Mouse (Mus musculus) MEL (cell line): ENCODE data around the gene Gm45208. TPM values are rescaled to one million over a fixed set of nuclear protein-coding genes. Genes with fewer than 3 reads are reported as not detected.
A peak's percentile ranks its signal among the peaks of the same experiment; 100 is the strongest.

Source experiments
- DNase-seq: peaks from one replicate; pipeline ENCODE4 v3.0.0; 2011; ENCODE audit warnings: low read depth, low spot score
- H3K27ac ChIP-seq: 2 replicates; pipeline ENCODE4 v1.5.1; 2012; ENCODE audit warnings: low read depth, mild to moderate bottlenecking, control low read depth, low read length, moderate library complexity; ENCODE audit not compliant: control insufficient read depth
- H3K27me3 ChIP-seq, 2 experiments: fragments of 150-350 bp in 1 of 2; sonication (generic) in 1 of 2; 2 replicates each; pipeline ENCODE4 v1.6.1; 2012; ENCODE audit warnings: low read length in 2 of 2, mild to moderate bottlenecking in 2 of 2, improper control_type of control experiment in 1 of 2, moderate library complexity in 1 of 2; ENCODE audit not compliant: insufficient read depth in 2 of 2, control insufficient read depth in 1 of 2
- H3K36me3 ChIP-seq, 2 experiments: 2 replicates each; pipeline ENCODE4 v1.6.1; 2012 to 2014; ENCODE audit warnings: low read length in 2 of 2, improper control_type of control experiment in 1 of 2, inconsistent platforms in 1 of 2, mild to moderate bottlenecking in 1 of 2; ENCODE audit not compliant: insufficient read depth in 2 of 2, control insufficient read depth in 1 of 2
- H3K4me1 ChIP-seq, 2 experiments: fragments of 150-350 bp in 1 of 2; sonication (generic) in 1 of 2; 2 replicates each; pipeline ENCODE4 v1.6.1; 2012; ENCODE audit warnings: low read length in 2 of 2, improper control_type of control experiment in 1 of 2, mild to moderate bottlenecking in 1 of 2; ENCODE audit not compliant: insufficient read depth in 2 of 2, control insufficient read depth in 1 of 2
- H3K4me3 ChIP-seq, 2 experiments: fragments of 150-350 bp in 1 of 2; sonication (generic) in 1 of 2; 2 replicates each; pipeline ENCODE4 v1.5.1; 2012; ENCODE audit warnings: low read depth in 2 of 2, low read length in 2 of 2, mild to moderate bottlenecking in 2 of 2, moderate library complexity in 2 of 2, control low read depth in 1 of 2, improper control_type of control experiment in 1 of 2; ENCODE audit not compliant: control insufficient read depth in 1 of 2, insufficient read depth in 1 of 2
- H3K79me2 ChIP-seq: 2 replicates; pipeline ENCODE4 v1.6.1; 2012; ENCODE audit warnings: mild to moderate bottlenecking, low read length, moderate library complexity; ENCODE audit not compliant: control insufficient read depth, poor library complexity, insufficient read depth
- H3K9ac ChIP-seq: 2 replicates; pipeline ENCODE4 v1.6.1; 2012; ENCODE audit warnings: low read depth, mild to moderate bottlenecking, control low read depth, low read length, moderate library complexity; ENCODE audit not compliant: control insufficient read depth, poor library complexity, severe bottlenecking
- H3K9me3 ChIP-seq: fragments of 150-350 bp; sonication (generic); replicated peaks from 2 replicates; pipeline ENCODE4 v1.6.1; 2012; ENCODE audit warnings: mild to moderate bottlenecking, low read length, improper control_type of control experiment, moderate library complexity; ENCODE audit not compliant: insufficient read depth
- BHLHE40 ChIP-seq: IDR thresholded peaks from 2 replicates; pipeline ENCODE4 v1.6.1; 2012; ENCODE audit warnings: low read depth, mild to moderate bottlenecking, inconsistent platforms, low read length, improper control_type of control experiment, borderline replicate concordance
- CTCF ChIP-seq, 3 experiments: IDR thresholded peaks in 2 of 3; conservative IDR thresholded peaks in 1 of 3; 2 replicates each; pipeline ENCODE4 v1.5.1; 2011 to 2012; ENCODE audit warnings: low read length in 3 of 3, low read depth in 2 of 3, mild to moderate bottlenecking in 2 of 3, improper control_type of control experiment in 1 of 3, inconsistent platforms in 1 of 3, mixed read lengths in 1 of 3, moderate library complexity in 1 of 3; ENCODE audit not compliant: control insufficient read depth in 1 of 3, insufficient read depth in 1 of 3, poor library complexity in 1 of 3, severe bottlenecking in 1 of 3
- ELF1 ChIP-seq: IDR thresholded peaks from 2 replicates; pipeline ENCODE4 v1.6.1; 2014; ENCODE audit warnings: low read depth, mild to moderate bottlenecking, inconsistent platforms, low read length, improper control_type of control experiment, moderate library complexity
- ETS1 ChIP-seq: IDR thresholded peaks from 2 replicates; pipeline ENCODE4 v1.6.1; 2012; ENCODE audit warnings: low read depth, mild to moderate bottlenecking, inconsistent platforms, low read length, improper control_type of control experiment, moderate library complexity
- GATA1 ChIP-seq: IDR thresholded peaks from 2 replicates; pipeline ENCODE4 v1.6.1; 2011; ENCODE audit warnings: low read depth, low read length, improper control_type of control experiment
- HCFC1 ChIP-seq: IDR thresholded peaks from 2 replicates; pipeline ENCODE4 v1.6.1; 2012; ENCODE audit warnings: low read depth, mild to moderate bottlenecking, inconsistent platforms, low read length, improper control_type of control experiment, moderate library complexity
- KAT2A ChIP-seq: conservative IDR thresholded peaks from 2 replicates; pipeline ENCODE4 v1.6.1; 2012; ENCODE audit warnings: low read depth, low read length, improper control_type of control experiment, inconsistent platforms
- MAX ChIP-seq: IDR thresholded peaks from 2 replicates; pipeline ENCODE4 v1.6.1; 2011; ENCODE audit warnings: low read length, improper control_type of control experiment
- MAZ ChIP-seq: IDR thresholded peaks from 2 replicates; pipeline ENCODE4 v1.6.1; 2012; ENCODE audit warnings: low read depth, mild to moderate bottlenecking, inconsistent platforms, low read length, improper control_type of control experiment
- MXI1 ChIP-seq: IDR thresholded peaks from 2 replicates; pipeline ENCODE4 v1.6.1; 2011; ENCODE audit warnings: mild to moderate bottlenecking, low read depth, low read length, improper control_type of control experiment
- MYB ChIP-seq: IDR thresholded peaks from 2 replicates; pipeline ENCODE4 v1.6.1; 2011; ENCODE audit warnings: mild to moderate bottlenecking, low read depth, low read length, improper control_type of control experiment
- MYC ChIP-seq: IDR thresholded peaks from 2 replicates; pipeline ENCODE4 v1.6.1; 2011; ENCODE audit warnings: low read depth, mild to moderate bottlenecking, low read length, improper control_type of control experiment, moderate library complexity
- NELFE ChIP-seq: IDR thresholded peaks from 2 replicates; pipeline ENCODE4 v1.6.1; 2011; ENCODE audit warnings: low read depth, low read length, improper control_type of control experiment
- NRF1 ChIP-seq: IDR thresholded peaks from 2 replicates; pipeline ENCODE4 v1.6.1; 2014; ENCODE audit warnings: low read depth, mild to moderate bottlenecking, inconsistent platforms, low read length, improper control_type of control experiment, moderate library complexity; ENCODE audit not compliant: poor library complexity, insufficient read depth, severe bottlenecking
- POLR2A ChIP-seq, 2 experiments: IDR thresholded peaks; 2 replicates each; pipeline ENCODE4 v1.6.1; 2011 to 2012; ENCODE audit warnings: low read length in 2 of 2, mild to moderate bottlenecking in 2 of 2, control low read depth in 1 of 2, improper control_type of control experiment in 1 of 2, low read depth in 1 of 2, moderate library complexity in 1 of 2; ENCODE audit not compliant: control insufficient read depth in 1 of 2, insufficient read depth in 1 of 2, poor library complexity in 1 of 2
- POLR2AphosphoS2 ChIP-seq: IDR thresholded peaks from 2 replicates; pipeline ENCODE4 v1.6.1; 2011; ENCODE audit warnings: low read length, improper control_type of control experiment
- RCOR1 ChIP-seq: IDR thresholded peaks from 2 replicates; pipeline ENCODE4 v1.6.1; 2012; ENCODE audit warnings: low read depth, mild to moderate bottlenecking, inconsistent platforms, low read length, improper control_type of control experiment
- SIN3A ChIP-seq: IDR thresholded peaks from 2 replicates; pipeline ENCODE4 v1.6.1; 2012; ENCODE audit warnings: low read length, improper control_type of control experiment, inconsistent platforms
- TBP ChIP-seq: IDR thresholded peaks from 2 replicates; pipeline ENCODE4 v1.8.0; 2011; ENCODE audit warnings: low read depth, low read length, improper control_type of control experiment
- TCF12 ChIP-seq: IDR thresholded peaks from 2 replicates; pipeline ENCODE4 v1.6.1; 2014; ENCODE audit warnings: low read depth, mild to moderate bottlenecking, inconsistent platforms, low read length, improper control_type of control experiment, moderate library complexity
- USF1 ChIP-seq: IDR thresholded peaks from 2 replicates; pipeline ENCODE4 v1.6.1; 2014; ENCODE audit warnings: low read depth, mild to moderate bottlenecking, inconsistent platforms, low read length, improper control_type of control experiment, moderate library complexity
- ZKSCAN1 ChIP-seq: IDR thresholded peaks from 2 replicates; pipeline ENCODE4 v1.6.1; 2012; ENCODE audit warnings: low read depth, mild to moderate bottlenecking, inconsistent platforms, low read length, improper control_type of control experiment, moderate library complexity
- ZMIZ1 ChIP-seq: IDR thresholded peaks from 2 replicates; pipeline ENCODE4 v1.6.1; 2012; ENCODE audit warnings: low read depth, mild to moderate bottlenecking, inconsistent platforms, low read length, improper control_type of control experiment, moderate library complexity
- polyA plus RNA-seq, 2 experiments: library from polyadenylated mRNA; stranded (reverse) in 1 of 2; unstranded in 1 of 2; fragments of >175 nt in 1 of 2; fragments of >200 nt in 1 of 2; gene quantifications; 2 replicates each; pipeline versions ENCODE4 v1.2.1 to v1.2.4; 2012; ENCODE audit warnings: low replicate concordance in 2 of 2, low read depth in 1 of 2; ENCODE audit not compliant: insufficient read length in 2 of 2, insufficient read depth in 1 of 2, missing spikeins in 1 of 2
- total RNA-seq: library from RNA; depleted of rRNA; stranded (reverse); fragments of 300-350 nt; gene quantifications from 2 replicates; pipeline ENCODE4 v1.2.3, GENCODE M21; 2012

Gene Gm45208
- total and polyA plus RNA-seq, 3 experiments: 11.0 TPM; not detected in 2

- peaks cover 0 to 9% of the 10 kb centered on the region in 2 experiments; a peak in 1 of 4 replicates for H3K4me1 ChIP-seq
- TF ChIP-seq USF1 (peak; percentile 60), MYB (no peak), BHLHE40 (peak; percentile 86; the same call in 1 of the 2 replicates), ZKSCAN1 (no peak), POLR2AphosphoS2 (peak; percentile 84; the same call in 1 of the 2 replicates), SIN3A (peak; percentile 97), MAZ (no peak), POLR2A (IDR thresholded peaks at IDR 0.05; ENCODE audit: control insufficient read depth in 1 of 2, insufficient read depth in 1 of 2, low read depth in 1 of 2, low read length in 2 of 2, poor library complexity in 1 of 2) (peak; percentile 81 to 95), TCF12 (peak; percentile 49), ZMIZ1 (peak; percentile 75; the same call in 1 of the 2 replicates), NELFE (peak; percentile 91), KAT2A (peak; percentile 96), HCFC1 (peak; percentile 99), ETS1 (peak; percentile 69), ELF1 (peak; percentile 95), GATA1 (peak; percentile 11; the same call in 1 of the 2 replicates), NRF1 (peak; percentile 68), MXI1 (peak; percentile 78), TBP (peak; percentile 82), CTCF (IDR thresholded peaks at IDR 0.05 in 2 of 3, conservative IDR thresholded peaks at IDR 0.05 in 1 of 3; ENCODE audit: control insufficient read depth in 1 of 3, insufficient read depth in 1 of 3, low read depth in 2 of 3, low read length in 3 of 3, poor library complexity in 1 of 3, severe bottlenecking in 1 of 3) (no peak), MYC (peak; percentile 83; the same call in 1 of the 2 replicates), MAX (peak; percentile 34; the same call in 1 of the 2 replicates), RCOR1 (no peak; the same call in 1 of the 2 replicates)
- DNase-seq: peak; percentile 98
- peaks cover 0 to 6% of the 10 kb centered on the region in 2 experiments; a peak in 2 of 4 replicates for H3K36me3 ChIP-seq
- peak within 1 kb of the TSS; percentile 40 for H3K27ac ChIP-seq
- H3K27me3 ChIP-seq: no peaks in the 10 kb centered on the region
- H3K79me2 ChIP-seq: peaks cover 23% of the 10 kb centered on the region
- peak within 1 kb of the TSS; percentile 81 to 82 for H3K4me3 ChIP-seq
- peak within 1 kb of the TSS; percentile 75 for H3K9ac ChIP-seq
- no peaks in the 10 kb centered on the region for H3K9me3 ChIP-seq
Observed at GRCm38 (mm10) chrX:7696954-7697381, 25.1 kb upstream of the Gm45208 start, which contains the start of gene Gpkow. Gene Gpkow, plus strand, starts transcription at chrX:7697131.
